Mouse (Mus musculus) liver, embryonic 18 days (tissue): ENCODE measurements around the gene Banp. TPM values are rescaled to one million over a fixed set of nuclear protein-coding genes. Genes with fewer than 3 reads are reported as not detected.

Source experiments
- polyA plus RNA-seq: library from polyadenylated mRNA; depleted of rRNA; stranded (reverse); fragments of >200 nt; gene quantifications from 2 replicates; pipeline ENCODE4 v1.2.3, GENCODE M21; 2012; rRNA removed

Banp gene
- polyA plus RNA-seq, result 17.2 and 19.5 TPM in 2 replicates

GRCm38 (mm10) chr8:121949222-121949800, at the start of gene Banp:
TSS of gene Banp (plus strand) at chr8:121949750.

GRCm38 (mm10) chr8:121907587-121908248, 41.8 kb upstream of the Banp start, which contains the start of gene Slc7a5:
TSS of gene Slc7a5 (minus strand) at chr8:121907694.

GRCm38 (mm10) chr8:121944831-121945230, 4.7 kb upstream of the Banp start, which contains the start of gene Car5a:
TSS of gene Car5a (minus strand) at chr8:121944904.

Other genes starting within 250 kb of the Banp start
- not detected in 2 replicates for gene Jph3, start 220.1 kb upstream of the Banp start, polyA plus RNA-seq
- gene Klhdc4, start 120.2 kb upstream of the Banp start, polyA plus RNA-seq, result 11.1 and 11.7 TPM in 2 replicates
- 15.8 and 16.0 TPM in 2 replicates for gene Slc7a5, start 42.1 kb upstream of the Banp start, polyA plus RNA-seq
- 8.6 and 9.2 TPM in 2 replicates for gene Car5a, start 4.8 kb upstream of the Banp start, polyA plus RNA-seq